Mouse (Mus musculus): ENCODE measurements around the gene Ogfod2.

DNA sequence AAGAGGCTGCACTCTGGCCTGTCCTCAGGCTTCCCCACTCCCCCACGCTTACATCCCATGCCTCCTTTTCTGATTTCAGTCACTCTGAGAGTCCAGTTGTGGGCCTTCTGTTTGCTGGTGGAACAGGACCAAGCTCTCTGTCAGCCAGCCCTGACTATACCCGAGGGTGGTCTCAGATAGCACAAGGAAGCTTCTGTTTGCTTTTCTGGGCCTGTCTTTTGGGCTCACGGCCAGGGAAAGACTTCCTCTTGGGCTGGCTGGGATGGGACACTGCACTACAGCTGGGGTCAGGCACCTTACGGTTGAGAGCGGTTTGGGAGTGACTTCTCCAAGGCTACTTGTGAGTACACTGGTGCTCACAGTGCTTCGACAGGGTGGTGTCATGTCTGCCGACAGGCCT, 26.0 kb downstream of the Ogfod2 start:
- TF ChIP-seq USF1 (IDR thresholded peaks at IDR 0.05; ENCODE audit: low read depth), result no peak
- TF ChIP-seq MYOD1 (IDR thresholded peaks at IDR 0.05; ENCODE audit: control insufficient read depth in 1 of 3, insufficient read length in 2 of 3, low read depth in 2 of 3), result no peak
